Comparison of ENCODE assay signal across 8 mouse cellular contexts in the genomic region with DNA sequence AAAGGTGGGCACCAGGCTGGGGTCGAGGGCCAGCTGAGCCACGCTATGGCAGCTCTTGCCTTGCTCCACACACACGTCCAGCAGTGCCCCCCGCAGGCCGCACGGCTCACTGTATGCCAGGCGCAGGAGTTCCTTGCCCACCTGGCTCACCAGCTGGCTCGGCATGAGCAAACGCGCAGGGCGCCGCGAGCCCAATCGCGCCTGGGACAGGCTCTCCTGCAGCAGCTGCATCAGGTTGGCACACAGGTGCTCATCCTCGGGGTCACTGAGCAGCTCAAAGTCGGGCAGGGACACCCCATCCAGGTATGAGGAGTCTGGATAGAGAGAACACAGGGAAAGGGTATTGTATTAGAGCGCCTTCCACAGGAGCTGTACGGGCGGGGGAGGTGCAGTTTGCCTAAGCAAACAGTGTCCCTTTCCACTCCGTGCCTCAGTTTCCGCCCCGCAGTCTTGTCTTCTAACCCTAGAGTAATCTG. TPM values are rescaled to one million over a fixed set of nuclear protein-coding genes. Genes with fewer than 3 reads are reported as not detected.
DNase-seq lines count a peak whose midpoint lies in the region; ATAC-seq lines count a peak whose summit lies in the region.

No protein-coding gene starts in this region.

- 0 out of 2 replicates have a peak, but pooled peaks cover 5% of the 10 kb centered on the region for H3K36me3 ChIP-seq in intestine, embryonic 14.5 days (ENCODE audit: control insufficient read depth, insufficient read depth, low read length)
- peaks cover 8% of the 10 kb centered on the region for H3K36me3 ChIP-seq in midbrain, embryonic 10.5 days

- H3K4me3 ChIP-seq in intestine, embryonic 14.5 days (ENCODE audit: low read depth, low read length): peak overlapping the region; percentile 96
- peak overlapping the region; percentile 76 for H3K4me3 ChIP-seq in midbrain, embryonic 10.5 days

- peaks cover 32% of the 10 kb centered on the region for H3K4me1 ChIP-seq in intestine, embryonic 14.5 days (replicated peaks; ENCODE audit: control insufficient read depth, insufficient read depth, low read length)
- peaks cover 54% of the 10 kb centered on the region for H3K4me1 ChIP-seq in midbrain, embryonic 10.5 days

- H3K9me3 ChIP-seq in intestine, embryonic 14.5 days (ENCODE audit: control insufficient read depth, low read length): no peaks in the 10 kb centered on the region
- H3K9me3 ChIP-seq in midbrain, embryonic 10.5 days (replicated peaks): no peaks in the 10 kb centered on the region

- peak overlapping the region; percentile 95 for H3K4me2 ChIP-seq in intestine, embryonic 14.5 days (ENCODE audit: low read length)

- 3% methylated on average over 23 of the region's 23 CpGs for WGBS in intestine, embryonic 14.5 days
- under 1% methylated on average over 23 of the region's 23 CpGs for WGBS in midbrain, embryonic 10.5 days

- H3K27ac ChIP-seq in intestine, embryonic 14.5 days (ENCODE audit: low read depth): peak overlapping the region; percentile 89
- peak overlapping the region; percentile 95 for H3K27ac ChIP-seq in midbrain, embryonic 10.5 days (replicated peaks)

- peak overlapping the region; percentile 89 for H3K9ac ChIP-seq in intestine, embryonic 14.5 days (ENCODE audit: low read length)

- ATAC-seq in intestine, embryonic 14.5 days (replicated peaks; ENCODE audit: low FRiP score, low TSS enrichment, low read depth): peak; percentile 28

- no peaks in the 10 kb centered on the region for H3K27me3 ChIP-seq in intestine, embryonic 14.5 days (replicated peaks; ENCODE audit: control insufficient read depth, insufficient read depth, low read length)
- no peaks in the 10 kb centered on the region for H3K27me3 ChIP-seq in midbrain, embryonic 10.5 days (ENCODE audit: low read depth, poor library complexity, severe bottlenecking)

- DNase-seq in adrenal gland, adult (ENCODE audit: inconsistent age in 2 of 2, low spot score in 1 of 2): peak; percentile 90 to 96
- DNase-seq in embryo, embryonic 10 days (ENCODE audit: low spot score): peak; percentile 83
- DNase-seq in gastrocnemius, postnatal 10 days: peak; percentile 74
- peak; percentile 87 for DNase-seq in intestine, embryonic 14.5 days (ENCODE audit: low spot score)
- peak; percentile 89 for DNase-seq in left cerebral cortex, postnatal 4 days
- DNase-seq in midbrain, embryonic 10.5 days (ENCODE audit: low spot score): peak; percentile 75
- peak; percentile 78 to 79 for DNase-seq in right cerebral cortex, postnatal 36 days (ENCODE audit: low spot score in 2 of 2)
- peak; percentile 74 for DNase-seq in urinary bladder, postnatal 4 days (ENCODE audit: low spot score in 2 of 2)

- intact Hi-C loops in left cerebral cortex, postnatal 4 days (cut with DNase I): loop anchor here (5.0 kb wide), 1 partner anchor 53 kb away; no protein-coding TSS in a partner anchor

RNA-seq across cellular contexts. Expression of a gene that starts 0.9 kb away (rescaled TPM):
- 10 to 100 TPM; 14.2 to 39.1 TPM for total RNA-seq in gastrocnemius, postnatal 10 days (2021)
- polyA plus RNA-seq in intestine, embryonic 14.5 days (2014; fragmentation: Nextera tagmentation; extraction: Ambion mirVana): 2.0 and 3.0 TPM in 2 replicates
- 10 to 100 TPM; 50.6 to 52.2 TPM for total RNA-seq in left cerebral cortex, postnatal 4 days (2021)
- polyA plus RNA-seq in midbrain, embryonic 10.5 days (2016; fragmentation: Nextera tagmentation; extraction: Ambion mirVana): 31.8 and 31.9 TPM in 2 replicates

RNA-seq across cellular contexts. Expression of a gene that starts 51.9 kb away (rescaled TPM):
- total RNA-seq in gastrocnemius, postnatal 10 days (2021): 10 to 100 TPM; 12.4 to 13.5 TPM
- 48.2 and 48.7 TPM in 2 replicates for polyA plus RNA-seq in intestine, embryonic 14.5 days (2014; fragmentation: Nextera tagmentation; extraction: Ambion mirVana)
- 10 to 100 TPM; 25.8 to 27.1 TPM for total RNA-seq in left cerebral cortex, postnatal 4 days (2021)
- 34.4 and 35.5 TPM in 2 replicates for polyA plus RNA-seq in midbrain, embryonic 10.5 days (2016; fragmentation: Nextera tagmentation; extraction: Ambion mirVana)

RNA-seq across cellular contexts. Expression of a gene that starts 52.2 kb away (rescaled TPM):
- total RNA-seq in gastrocnemius, postnatal 10 days (2021): 10 to 100 TPM; 39.7 to 40.1 TPM
- 107 and 117 TPM in 2 replicates for polyA plus RNA-seq in intestine, embryonic 14.5 days (2014; fragmentation: Nextera tagmentation; extraction: Ambion mirVana)
- total RNA-seq in left cerebral cortex, postnatal 4 days (2021): 10 to 100 TPM; 60.2 to 60.8 TPM
- 111 and 113 TPM in 2 replicates for polyA plus RNA-seq in midbrain, embryonic 10.5 days (2016; fragmentation: Nextera tagmentation; extraction: Ambion mirVana)

Comparison
In these comparisons a context has a peak if more than half of its experiments do, and no peak if none do; other contexts are left out.
1. Peak in every context shown above with its lines: DNase-seq, ATAC-seq, H3K4me3 ChIP-seq and H3K27ac ChIP-seq.